Mouse (Mus musculus) ES-Bruce4 (cell line): Measurements from ENCODE around the gene Armc8.

Source experiments
- CTCF ChIP-seq: IDR thresholded peaks from one replicate; pipeline ENCODE4 v1.8.1; 2011; ENCODE audit warnings: low read depth, low read length
- EP300 ChIP-seq: IDR thresholded peaks from 2 replicates; pipeline ENCODE4 v1.6.1; 2011; ENCODE audit warnings: low read depth, low read length; ENCODE audit not compliant: insufficient read depth
- POLR2A ChIP-seq: IDR thresholded peaks from one replicate; pipeline ENCODE4 v1.8.1; 2011; ENCODE audit warnings: low read length; ENCODE audit not compliant: insufficient read depth

DNA sequence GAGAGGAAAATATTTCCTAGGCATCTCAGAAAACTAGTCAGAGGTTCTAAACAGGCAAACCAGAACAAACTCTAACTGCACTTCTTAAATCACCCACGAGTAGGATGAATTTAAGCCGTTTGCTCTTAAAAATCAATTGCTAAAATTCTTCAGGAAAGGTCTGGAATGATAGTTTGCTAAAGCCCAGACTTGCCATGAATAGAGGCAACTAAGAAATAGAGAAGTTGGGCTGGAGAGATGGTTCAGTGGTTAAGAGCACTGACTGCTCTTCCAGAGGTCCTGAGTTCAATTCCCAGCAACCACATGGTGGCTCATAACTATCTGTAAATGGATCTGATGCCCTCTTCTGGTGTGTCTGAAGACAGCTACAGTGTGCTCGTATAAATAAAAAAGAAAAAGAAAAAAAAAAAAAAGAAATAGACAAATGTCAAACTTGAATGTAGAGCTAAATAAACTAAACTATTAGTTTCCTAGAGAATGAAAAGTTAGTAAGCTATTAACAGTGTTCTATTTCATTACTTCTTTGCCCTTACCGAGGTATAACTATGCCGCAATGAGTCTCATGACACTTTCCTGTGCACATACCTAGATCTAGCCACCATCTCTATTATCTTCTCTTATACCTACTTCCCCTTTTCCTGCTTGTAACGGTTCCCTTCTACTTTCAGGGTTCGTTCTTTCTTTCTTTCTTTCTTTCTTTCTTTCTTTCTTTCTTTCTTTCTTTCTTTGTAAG, 9.7 kb downstream of the Armc8 start:
- no peak for TF ChIP-seq CTCF
- TF ChIP-seq POLR2A, result no peak
- no peak for TF ChIP-seq EP300
